Mouse (Mus musculus) embryonic stem cell, embryonic (primary cell): ENCODE measurements around the gene Dync2h1.
"Not testable (repeated sequence)": the region's sequence is repeated elsewhere in the genome, so short reads cannot be mapped to it uniquely, and the experiment has no call there.

Experiments used
- CTCF ChIA-PET, 4 experiments: fragments of 300-600 bp in 2 of 4; fragments of 350-600 bp in 2 of 4; sonication (Branson Sonifier 250); formaldehyde crosslinking; loops; one replicate each; lab custom pipeline; 2022; ENCODE audit warnings: inconsistent platforms in 2 of 4; lab: Charles Lee
- POLR2A ChIA-PET, 4 experiments: fragments of 300-600 bp in 2 of 4; fragments of 350-600 bp in 2 of 4; sonication (Branson Sonifier 250); formaldehyde crosslinking; loops; one replicate each; lab custom pipeline; 2022; ENCODE audit warnings: antibody characterized with exemption in 4 of 4, inconsistent platforms in 1 of 4; lab: Charles Lee

Gene Dync2h1

DNA sequence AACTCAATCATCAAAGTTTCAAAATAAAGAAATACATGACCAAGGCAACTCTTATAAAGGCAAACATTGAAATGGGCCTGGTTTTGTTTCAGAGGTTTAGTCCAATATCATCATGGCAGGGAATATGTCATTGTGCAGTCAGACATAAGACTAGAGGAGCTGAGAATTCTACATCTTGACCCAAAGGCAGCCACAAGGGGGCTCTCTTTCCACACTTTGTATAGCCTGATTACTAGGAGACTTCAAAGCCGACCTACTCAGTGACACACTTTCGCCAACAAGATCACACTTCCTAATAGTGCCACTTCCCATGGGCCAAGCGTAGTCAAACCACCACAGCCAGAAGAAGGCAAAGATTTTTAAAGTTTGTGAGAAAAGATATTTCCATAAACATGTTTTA lies 133.7 kb downstream of the Dync2h1 start:
- ChIA-PET POLR2A (no interaction called here), CTCF (interaction anchor here in 3 of 4 experiments (0.6 to 1.5 kb wide), 8 partner anchors 9 to 545 kb away, joined by 3 to 6 read pairs (median 4); no protein-coding TSS in a partner anchor)

DNA sequence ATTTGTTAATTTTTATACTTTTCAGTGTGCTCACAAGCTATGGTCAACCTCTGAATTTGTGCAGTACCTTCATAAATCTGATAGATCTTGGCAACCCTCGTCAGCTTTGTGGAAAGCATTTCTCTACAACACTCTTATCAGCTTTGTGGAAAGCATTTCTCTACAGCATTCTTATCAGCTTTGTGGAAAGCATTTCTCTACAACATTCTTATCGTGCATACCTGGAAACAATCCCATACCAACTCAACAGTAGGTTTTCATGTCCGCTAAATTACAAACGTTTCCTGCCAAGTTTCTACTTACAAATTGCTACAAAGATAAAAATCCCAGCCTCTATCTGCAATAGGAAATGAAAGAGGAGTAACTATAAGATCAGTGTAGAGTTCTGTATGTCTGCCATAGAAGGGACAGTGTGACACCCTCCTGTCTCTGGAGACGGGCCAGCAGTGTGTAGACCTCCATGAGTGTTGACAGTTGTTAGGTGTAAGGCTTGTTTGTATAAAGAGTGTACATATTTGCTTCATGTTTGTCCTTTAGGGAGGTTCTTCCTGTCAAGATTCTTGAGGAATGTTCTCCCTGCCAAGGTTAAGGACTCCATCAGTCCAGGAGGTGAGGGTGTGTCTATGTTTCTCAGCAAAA lies 141.5 kb downstream of the Dync2h1 start:
- ChIA-PET POLR2A (no interaction called here), CTCF (interaction anchor here in 1 of 4 experiments (0.9 kb wide), 1 partner anchor 55 kb away, joined by 3 read pairs; no protein-coding TSS in a partner anchor)

DNA sequence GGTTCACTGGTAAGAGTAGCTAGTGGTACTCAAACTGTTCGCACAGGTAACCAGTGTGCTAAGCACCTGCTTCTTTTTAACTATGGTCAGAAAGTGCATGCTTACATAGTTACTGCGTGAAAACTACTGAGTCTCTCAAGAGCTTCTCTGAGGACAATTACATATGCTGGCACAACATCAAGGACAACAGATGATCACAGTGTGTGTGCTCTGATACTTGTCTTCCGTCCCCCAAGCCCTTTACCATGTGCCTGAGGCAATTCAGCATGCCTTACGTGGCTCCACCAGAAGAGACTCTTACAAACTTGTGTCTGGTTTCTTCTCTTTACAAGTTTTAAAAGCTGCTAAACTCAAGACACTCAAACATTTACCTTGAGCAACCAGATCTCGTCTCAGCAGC lies 143.0 kb downstream of the Dync2h1 start:
- ChIA-PET CTCF (interaction anchor here in 1 of 4 experiments (1.2 kb wide), 1 partner anchor 9 kb away, joined by 5 read pairs; no protein-coding TSS in a partner anchor), POLR2A (interaction anchor here in 1 of 4 experiments (0.8 kb wide), 1 partner anchor 104 kb away, joined by 3 read pairs; no protein-coding TSS in a partner anchor)

DNA sequence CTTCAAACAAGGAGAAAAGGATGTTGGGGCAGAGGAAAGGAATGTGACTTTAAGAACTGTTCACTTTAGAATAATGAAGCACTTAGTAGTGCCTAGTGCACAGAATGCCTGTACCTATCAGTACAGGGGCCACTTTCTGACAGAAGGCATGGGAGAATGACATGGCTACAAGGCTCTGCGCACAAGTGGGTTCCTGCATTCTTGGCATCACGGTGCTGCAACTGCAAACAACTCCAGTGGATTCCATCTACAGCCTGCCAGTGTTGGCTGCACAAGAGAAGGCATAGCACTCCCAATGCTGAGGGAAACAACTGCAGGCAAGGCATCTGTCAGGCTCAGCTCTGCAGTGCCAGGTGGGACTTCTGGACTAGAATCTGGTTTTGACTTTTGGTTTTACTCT lies 151.7 kb downstream of the Dync2h1 start:
- CTCF ChIA-PET = no interaction called here
- POLR2A ChIA-PET = no interaction called here

DNA sequence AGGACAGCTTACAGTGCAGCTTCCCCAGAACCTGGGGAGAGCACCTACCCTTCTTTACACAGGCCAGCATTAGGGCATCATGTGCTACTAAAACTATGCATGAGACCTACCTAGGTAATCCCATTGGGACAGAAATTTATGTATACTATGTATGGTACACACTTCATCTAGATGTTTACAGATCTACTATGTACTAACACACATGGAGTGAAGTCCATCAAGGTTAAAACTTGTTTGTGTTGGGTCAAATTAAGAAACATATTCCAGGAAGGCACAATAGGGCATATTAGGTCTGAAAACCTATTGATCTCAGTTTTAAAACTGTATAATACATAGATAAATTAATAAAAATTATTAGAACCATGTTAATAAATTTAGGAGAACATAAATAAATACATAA lies 168.6 kb downstream of the Dync2h1 start:
- CTCF ChIA-PET = no interaction called here
- POLR2A ChIA-PET = no interaction called here

DNA sequence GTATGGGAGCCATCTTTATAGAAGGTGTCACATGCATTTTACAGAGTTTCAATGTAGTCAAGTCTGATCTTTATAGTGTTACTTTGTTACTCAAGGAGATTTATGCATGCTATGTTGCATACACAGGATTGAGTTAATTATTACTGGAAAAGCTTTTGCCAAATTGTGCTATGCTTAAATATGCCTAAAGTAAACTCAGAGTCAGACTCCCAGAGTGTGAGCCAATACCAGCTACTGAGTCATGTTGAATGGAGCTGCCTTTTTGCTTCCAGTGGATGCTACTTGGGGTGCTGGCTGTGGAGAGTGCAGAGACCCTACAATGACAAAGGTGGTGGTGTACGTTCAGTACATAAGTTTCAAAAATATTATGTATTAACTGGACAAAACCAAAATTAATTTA lies 169.5 kb downstream of the Dync2h1 start:
- CTCF ChIA-PET = no interaction called here
- POLR2A ChIA-PET = no interaction called here

DNA sequence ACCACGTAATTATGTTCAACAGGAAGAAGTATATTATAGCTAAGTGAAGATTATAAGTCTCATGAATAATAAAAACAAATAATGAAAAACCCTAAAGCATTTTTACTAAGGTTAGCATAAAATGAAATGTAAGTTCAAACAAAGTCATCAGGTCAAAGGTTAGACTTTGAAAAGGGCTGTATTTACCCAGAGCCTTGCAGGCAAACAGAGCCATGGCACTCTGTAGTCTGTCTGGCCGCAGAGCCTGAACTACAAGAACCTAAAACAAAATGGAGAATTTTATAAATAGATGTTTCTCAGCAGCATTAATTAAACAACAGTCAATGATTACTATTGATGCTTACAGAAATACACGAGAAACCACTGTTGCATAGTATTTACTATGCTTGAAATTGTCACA lies 174.5 kb downstream of the Dync2h1 start:
- POLR2A ChIA-PET = interaction anchor here in 1 of 4 experiments (0.7 kb wide), 1 partner anchor 41 kb away, joined by 7 read pairs; no protein-coding TSS in a partner anchor
- CTCF ChIA-PET = interaction anchor here in 1 of 4 experiments (0.7 kb wide), 1 partner anchor 505 kb away, joined by 8 read pairs; no protein-coding TSS in a partner anchor

DNA sequence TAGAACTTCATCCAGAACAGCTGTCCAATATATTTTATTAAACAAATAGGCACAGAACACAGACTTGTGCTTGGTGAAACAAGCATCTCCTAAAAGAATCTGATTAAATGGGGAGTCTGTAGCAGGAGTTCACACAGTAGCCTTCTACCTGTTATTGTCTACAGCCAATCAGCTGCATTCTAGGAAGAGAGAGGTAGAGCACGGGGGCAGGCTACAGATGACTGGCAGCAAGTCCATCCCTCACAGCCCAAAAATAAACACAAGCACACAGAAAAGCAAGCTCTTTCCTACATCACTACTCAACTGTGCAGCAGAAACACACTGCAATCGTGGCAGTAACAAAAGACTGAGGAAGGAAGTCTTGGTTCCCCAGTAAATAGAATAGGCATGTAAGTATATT lies 189.4 kb downstream of the Dync2h1 start:
- ChIA-PET POLR2A (no interaction called here), CTCF (no interaction called here)

DNA sequence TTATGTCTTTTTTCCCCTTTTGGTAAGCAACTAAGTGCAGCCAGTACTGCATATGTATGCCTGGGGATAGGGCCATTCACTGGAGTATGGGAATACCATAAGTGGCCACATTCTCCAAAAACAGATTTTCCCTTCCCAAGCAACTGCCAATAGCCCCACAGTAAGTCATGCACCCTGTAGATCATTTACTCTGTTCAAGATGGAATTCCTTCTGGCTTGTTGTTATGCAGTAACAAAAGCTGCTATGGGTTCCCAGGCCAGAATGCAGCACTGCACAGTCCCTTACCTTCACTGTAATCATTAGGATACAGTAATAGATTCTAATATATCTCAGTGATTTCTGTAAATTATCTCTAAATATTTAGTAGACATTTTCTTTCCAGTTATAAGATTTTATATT lies 190.0 kb downstream of the Dync2h1 start:
- POLR2A ChIA-PET = no interaction called here
- CTCF ChIA-PET = no interaction called here

DNA sequence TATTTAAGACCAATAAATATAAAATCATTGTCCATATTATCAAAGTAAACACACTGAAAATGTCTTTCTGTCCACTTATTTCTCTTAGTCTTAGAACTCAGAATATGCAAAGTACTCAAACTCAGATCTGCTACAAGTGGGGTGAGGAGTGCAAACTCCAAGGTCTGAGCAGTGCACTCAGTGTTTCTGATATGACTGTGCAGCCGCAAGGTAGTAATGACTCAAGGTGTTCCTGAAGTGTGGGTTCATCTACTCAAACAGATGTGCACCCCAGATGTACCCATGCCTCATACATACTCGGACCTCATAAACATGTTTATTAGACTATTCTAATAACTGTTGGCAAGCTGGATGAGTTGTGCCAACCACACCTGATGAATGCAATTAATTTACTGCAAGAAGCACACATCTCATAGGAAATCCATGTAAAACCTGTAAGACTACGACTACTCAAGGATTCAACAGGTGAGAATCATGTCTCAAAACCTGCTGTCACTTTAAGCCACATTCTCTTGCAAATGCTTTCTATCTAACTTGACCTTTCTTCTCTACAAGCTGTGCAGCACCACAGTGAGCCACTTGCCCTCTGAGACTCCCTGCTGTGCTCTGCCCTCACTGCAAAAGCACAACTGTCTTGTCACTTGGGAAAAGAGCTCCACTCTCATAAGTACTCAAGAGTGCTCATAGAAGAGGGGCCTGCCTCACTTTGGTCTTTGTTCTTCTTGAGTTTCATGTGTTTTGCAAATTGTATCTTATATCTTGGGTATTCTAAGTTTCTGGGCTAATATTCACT lies 195.2 kb downstream of the Dync2h1 start:
- CTCF ChIA-PET = no interaction called here

DNA sequence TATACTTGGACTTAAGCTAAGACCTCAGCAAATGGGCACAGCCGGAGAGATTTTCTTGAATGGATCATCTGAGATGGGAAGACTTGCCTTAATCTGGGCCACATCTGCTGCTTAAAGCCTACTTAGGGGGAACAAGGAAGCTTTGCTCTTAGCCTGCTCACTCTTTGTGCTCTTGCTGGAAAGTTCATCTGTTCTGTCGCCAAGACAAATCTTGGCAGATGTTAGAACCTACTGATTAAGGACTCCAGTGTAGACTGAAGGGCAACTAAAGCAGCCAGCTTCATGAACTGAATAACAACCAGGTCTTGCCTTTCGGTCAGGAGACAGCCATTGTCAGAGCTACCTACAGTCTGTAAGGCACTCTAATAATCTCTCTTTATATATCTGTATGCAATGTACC lies 198.1 kb downstream of the Dync2h1 start:
- ChIA-PET POLR2A (no interaction called here), CTCF (interaction anchor here in 1 of 4 experiments (1.0 kb wide), 1 partner anchor 64 kb away, joined by 3 read pairs; no protein-coding TSS in a partner anchor)

More for the DNA sequence above, 195.2 kb downstream of the Dync2h1 start:
- POLR2A ChIA-PET = no interaction called here

DNA sequence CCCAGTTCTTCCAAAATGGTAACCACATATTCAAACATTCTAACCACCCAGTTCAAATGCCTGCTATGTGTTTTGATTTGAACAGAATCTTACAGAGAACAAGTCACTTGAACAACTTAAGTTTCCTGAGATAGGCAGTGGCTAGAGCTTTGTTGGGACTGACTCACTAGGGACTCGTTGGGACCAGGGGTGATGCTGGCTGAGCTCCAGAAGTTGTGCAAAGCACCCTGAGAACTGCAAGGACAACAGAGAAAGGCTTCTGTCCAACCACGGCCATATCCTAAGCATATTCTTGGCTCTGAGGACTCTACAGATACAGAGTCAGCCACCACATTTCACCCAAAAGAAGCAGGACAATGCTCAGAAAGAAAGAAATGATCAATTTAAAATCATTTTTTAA lies 215.1 kb downstream of the Dync2h1 start:
- CTCF ChIA-PET = no interaction called here
- POLR2A ChIA-PET = no interaction called here

DNA sequence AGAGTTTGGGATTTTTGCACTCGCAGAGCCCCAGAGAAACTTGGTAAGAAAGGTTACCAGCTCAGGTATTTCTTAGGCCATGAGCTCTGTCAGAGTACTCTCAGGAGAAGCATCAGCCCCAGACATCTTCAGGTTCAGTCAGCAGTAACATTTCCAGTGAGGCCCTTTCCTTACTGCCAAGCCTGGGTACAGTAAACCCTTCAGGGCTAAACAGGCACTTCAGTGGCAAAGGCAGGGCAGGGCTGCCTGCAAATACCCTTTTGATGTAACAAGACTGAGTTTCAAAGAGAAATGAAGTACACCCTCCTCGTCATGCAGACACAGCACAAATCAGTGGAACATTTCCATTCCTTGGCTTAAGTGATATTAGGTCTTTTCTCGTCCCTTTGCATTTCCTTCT lies 219.2 kb downstream of the Dync2h1 start:
- CTCF ChIA-PET = no interaction called here
- POLR2A ChIA-PET = no interaction called here

DNA sequence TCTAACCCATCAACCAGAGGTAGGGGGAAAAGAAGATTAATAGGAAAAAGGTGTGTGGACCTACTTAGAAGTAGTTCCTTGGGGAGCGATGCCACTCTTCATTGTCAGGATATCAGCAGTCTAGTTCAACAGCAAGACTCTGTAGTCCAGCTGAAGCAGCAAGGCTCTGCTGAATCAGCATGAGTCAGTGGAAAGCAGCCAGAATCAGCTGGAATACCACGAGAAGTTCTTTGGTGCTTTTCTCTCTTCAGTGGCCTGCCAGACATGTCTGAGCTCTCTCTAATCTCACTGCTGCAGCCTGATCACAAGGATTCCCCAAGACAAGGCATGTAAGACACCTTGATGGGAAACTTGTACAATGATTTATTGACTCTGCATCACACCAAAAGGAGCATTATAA lies 225.9 kb downstream of the Dync2h1 start:
- POLR2A ChIA-PET = no interaction called here
- CTCF ChIA-PET = no interaction called here

DNA sequence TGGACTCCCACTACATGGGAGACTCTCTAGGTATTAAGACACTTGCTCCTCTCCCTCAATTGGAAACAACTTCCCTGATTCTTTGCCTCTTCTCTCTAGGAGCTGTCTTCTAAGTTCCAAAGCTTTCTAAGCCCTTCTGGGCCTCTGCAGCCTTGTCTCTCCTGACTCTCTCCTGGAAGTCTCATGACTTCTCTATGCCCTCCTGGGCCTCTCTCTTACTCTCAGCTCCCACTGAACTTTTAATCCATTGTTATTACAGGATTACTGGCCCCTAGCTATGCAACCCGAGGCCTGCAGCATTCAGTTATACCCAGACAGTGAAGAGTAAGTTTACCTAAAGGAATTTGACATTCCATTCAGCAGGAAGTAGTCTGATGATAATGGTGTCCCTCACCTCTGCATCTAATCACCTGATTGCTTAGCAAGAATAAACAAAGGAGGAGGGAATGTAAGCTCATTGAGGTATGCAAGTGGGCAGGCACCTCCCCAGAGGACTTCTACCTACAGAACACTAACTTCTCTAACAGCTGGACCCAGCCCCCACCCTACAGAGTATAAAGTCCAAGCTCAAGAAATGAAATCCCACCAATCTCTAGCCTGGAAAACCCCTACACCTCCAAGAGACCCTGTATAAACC lies 256.7 kb downstream of the Dync2h1 start:
- ChIA-PET CTCF (no interaction called here), POLR2A (interaction anchor here in 2 of 4 experiments (0.9 to 1.2 kb wide), 3 partner anchors 65 to 249 kb away, joined by 3 to 10 read pairs (median 4); no protein-coding TSS in a partner anchor)

DNA sequence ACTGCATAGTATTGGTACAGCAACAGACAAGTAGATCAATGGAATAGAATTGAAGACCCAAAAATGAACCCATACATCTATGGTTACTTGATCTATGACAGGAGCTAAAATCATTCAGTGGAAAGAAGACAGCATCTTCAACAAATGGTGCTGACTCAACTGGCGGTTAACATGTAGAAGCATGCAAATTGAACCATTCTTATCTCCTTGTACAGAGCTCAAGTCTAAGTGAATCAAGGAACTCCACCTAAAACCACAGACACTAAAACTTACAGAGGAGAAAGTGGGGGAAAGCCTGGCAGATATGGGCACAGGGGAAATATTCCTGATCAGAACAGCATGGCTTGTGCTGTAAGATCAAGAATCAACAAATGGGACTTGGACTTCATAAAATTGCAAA lies 270.8 kb downstream of the Dync2h1 start:
- POLR2A ChIA-PET = no interaction called here
- CTCF ChIA-PET = no interaction called here

DNA sequence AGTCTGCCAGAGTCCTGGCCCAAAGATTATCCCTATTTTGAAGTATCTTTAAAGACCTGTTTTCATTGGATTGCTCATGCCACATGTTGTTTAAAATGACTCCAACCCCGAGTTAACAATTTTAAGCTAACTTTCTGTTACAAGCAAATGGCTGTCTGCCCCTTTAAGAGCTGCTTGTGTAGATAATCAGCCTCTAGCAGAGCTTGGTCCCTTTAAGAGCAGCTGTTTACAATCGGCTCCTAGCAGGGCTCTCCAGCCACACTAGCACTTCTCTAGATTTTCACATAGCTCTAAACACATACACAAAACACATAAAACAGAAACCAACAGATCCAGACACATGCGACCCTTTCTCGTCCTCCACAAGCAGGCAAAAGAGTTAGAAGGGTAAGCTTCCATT lies 273.7 kb downstream of the Dync2h1 start:
- POLR2A ChIA-PET = interaction anchor here in 1 of 4 experiments (0.5 kb wide), 1 partner anchor 27 kb away, joined by 5 read pairs; no protein-coding TSS in a partner anchor
- CTCF ChIA-PET = not testable (repeated sequence)

DNA sequence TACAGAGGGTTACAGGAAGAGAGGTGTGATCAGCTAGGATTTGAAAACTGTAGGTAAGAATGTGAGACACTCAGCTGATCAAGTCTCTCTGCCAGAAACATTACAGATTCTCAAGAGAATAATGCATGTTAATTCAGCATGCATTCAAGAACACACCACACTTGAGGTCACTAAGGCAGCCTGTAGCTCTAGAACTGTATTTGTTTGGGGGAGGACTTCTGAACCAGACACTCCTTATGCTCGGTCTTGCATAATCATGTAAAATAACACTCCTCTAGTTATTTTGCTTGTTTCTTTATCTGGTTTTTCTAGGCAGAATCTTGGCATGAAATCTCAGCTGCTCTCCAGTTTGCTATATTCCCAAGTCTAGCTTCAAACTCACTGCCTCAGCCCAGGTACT lies 282.6 kb downstream of the Dync2h1 start:
- ChIA-PET CTCF (no interaction called here), POLR2A (no interaction called here)

DNA sequence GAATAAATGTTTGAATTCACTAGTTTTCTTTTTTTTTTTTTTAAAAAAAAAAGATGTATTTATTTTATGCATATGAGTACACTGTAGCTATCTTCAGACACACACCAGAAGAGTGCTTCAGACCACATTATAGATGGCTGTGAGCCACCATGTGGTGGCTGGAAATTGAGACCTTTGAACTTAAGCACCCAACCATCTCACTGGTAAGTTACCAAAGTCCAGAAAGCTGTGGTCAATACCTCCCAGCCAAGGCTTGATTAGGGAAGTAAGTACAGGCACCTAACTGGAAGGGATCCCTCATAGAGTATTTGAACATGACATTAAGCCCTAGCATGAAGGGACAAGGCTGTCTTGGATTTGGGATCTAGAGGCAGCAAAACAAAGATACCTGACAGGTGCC lies 292.9 kb downstream of the Dync2h1 start:
- ChIA-PET POLR2A (no interaction called here), CTCF (interaction anchor here in 1 of 4 experiments (0.6 kb wide), 1 partner anchor 505 kb away, joined by 3 read pairs; no protein-coding TSS in a partner anchor)
